Mouse (Mus musculus) macrophage (primary cell): ENCODE results near the gene Gas2l2. TPM values are rescaled to one million over a fixed set of nuclear protein-coding genes. Genes with fewer than 3 reads are reported as not detected.

ENCODE experiments used
- H3K27ac ChIP-seq: fragments of 350-480 bp; formaldehyde crosslinking; 2 replicates; pipeline ENCODE4 v1.9.0; 2021
- H3K36me3 ChIP-seq: fragments of 350-480 bp; formaldehyde crosslinking; 2 replicates; pipeline ENCODE4 v1.9.0; 2021; ENCODE audit errors: inconsistent target
- H3K4me3 ChIP-seq: fragments of 350-480 bp; formaldehyde crosslinking; 2 replicates; pipeline ENCODE4 v1.9.0; 2021; ENCODE audit errors: inconsistent target
- H3K79me2 ChIP-seq: fragments of 350-480 bp; formaldehyde crosslinking; 2 replicates; pipeline ENCODE4 v1.9.0; 2021; ENCODE audit errors: inconsistent target
- WGBS: methylation state at CpG from one replicate; pipeline ENCODE4 v1.1.7; 2026; ENCODE audit warnings: inconsistent platforms; ENCODE audit not compliant: missing documents; 5-methylcytosine and 5-hydroxymethylcytosine counted together
- polyA plus RNA-seq: library from polyadenylated mRNA; stranded (reverse); fragments of 250-400 nt; gene quantifications from 3 replicates; pipeline ENCODE4 v1.2.4, GENCODE M21; 2018; ENCODE audit warnings: inconsistent platforms
- total RNA-seq, 78 experiments: library from RNA; depleted of rRNA; stranded (reverse); fragments of 250-400 nt; gene quantifications; 1 replicate in 9 of 78; 2 replicates in 24 of 78; 3 replicates in 43 of 78; 4 replicates in 2 of 78; pipeline ENCODE4 v1.2.4; 2018; ENCODE audit warnings: inconsistent platforms in 56 of 78

The Gas2l2 gene
- not detected for total RNA-seq (2018; cell fraction: chromatin; rRNA removed)
- total RNA-seq (2018; cell fraction: cytosol; rRNA removed): not detected
- not detected for total RNA-seq (2018; cell fraction: nucleus; rRNA removed)
- not detected in 3 replicates for polyA plus RNA-seq

- Histone ChIP-seq H3K4me3 (no peak within 1 kb of the TSS), H3K27ac (no peak within 1 kb of the TSS), H3K36me3 (no peaks in the 10 kb centered on the region), H3K79me2 (no peaks in the 10 kb centered on the region)
- WGBS: 92% methylated on average over 5 of the region's 5 CpGs
These were observed at the start of gene Gas2l2 for GRCm38 (mm10) chr11:83429355-83429754. Gene Gas2l2, minus strand, starts transcription at chr11:83429455.

DNA sequence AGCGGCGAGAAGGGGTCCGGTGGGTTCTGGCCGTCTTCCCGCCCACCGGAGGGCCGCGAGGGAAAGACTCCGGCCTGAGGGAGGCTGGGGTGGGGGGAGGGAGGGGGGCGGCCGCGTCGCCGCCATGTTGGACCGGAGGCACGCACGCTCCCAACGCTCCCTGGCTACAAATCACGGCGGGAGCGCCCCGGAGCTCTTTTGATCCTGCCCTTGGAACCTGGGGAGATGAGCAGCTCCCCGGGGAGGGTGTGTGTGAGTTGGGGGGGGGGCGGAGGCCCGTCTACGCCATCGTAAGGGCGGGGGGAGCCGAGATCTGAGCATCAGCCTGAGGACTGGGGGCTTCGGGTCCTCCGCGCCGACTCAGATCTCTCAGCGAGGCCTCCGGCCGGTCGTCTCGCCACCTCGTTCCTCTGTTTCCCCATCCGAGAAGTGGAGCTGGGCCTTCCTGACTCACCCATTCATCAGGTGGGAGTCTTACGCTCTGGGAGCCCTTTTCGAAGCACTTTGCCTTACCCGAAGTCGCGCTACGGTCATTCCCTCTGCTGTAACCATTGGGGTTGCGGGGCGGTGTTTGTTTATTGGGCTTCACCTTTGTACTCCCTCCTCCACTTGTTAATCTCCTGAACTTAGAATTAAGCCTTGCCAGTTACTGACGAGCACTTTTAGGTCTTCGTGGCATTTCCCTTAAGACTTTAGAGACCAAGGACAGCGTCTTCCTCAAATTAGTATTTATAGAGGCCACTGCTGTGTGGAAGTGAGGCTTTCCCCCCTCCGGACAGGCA lies 44.2 kb upstream of the Gas2l2 start:
- H3K79me2 ChIP-seq: peaks cover 53% of the 10 kb centered on the region
- peak overlapping the region; percentile 83 for H3K4me3 ChIP-seq
- H3K36me3 ChIP-seq: 0 out of 2 replicates have a peak, but pooled peaks cover 8% of the 10 kb centered on the region
- H3K27ac ChIP-seq: peak overlapping the region; percentile 41
- under 1% methylated on average over 49 of the region's 52 CpGs for WGBS

GRCm38 (mm10) chr11:83472324-83473234 lies 43.3 kb upstream of the Gas2l2 start, which contains the start of gene Taf15:
Gene Taf15, plus strand, starts transcription at chr11:83473086.
- H3K4me3 ChIP-seq: peak within 1 kb of the TSS; percentile 83
- 0 out of 2 replicates have a peak, but pooled peaks cover 8% of the 10 kb centered on the region for H3K36me3 ChIP-seq
- H3K27ac ChIP-seq: peak within 1 kb of the TSS; percentile 93
- under 1% methylated on average over 65 of the region's 66 CpGs for WGBS
- H3K79me2 ChIP-seq: peaks cover 44% of the 10 kb centered on the region

DNA sequence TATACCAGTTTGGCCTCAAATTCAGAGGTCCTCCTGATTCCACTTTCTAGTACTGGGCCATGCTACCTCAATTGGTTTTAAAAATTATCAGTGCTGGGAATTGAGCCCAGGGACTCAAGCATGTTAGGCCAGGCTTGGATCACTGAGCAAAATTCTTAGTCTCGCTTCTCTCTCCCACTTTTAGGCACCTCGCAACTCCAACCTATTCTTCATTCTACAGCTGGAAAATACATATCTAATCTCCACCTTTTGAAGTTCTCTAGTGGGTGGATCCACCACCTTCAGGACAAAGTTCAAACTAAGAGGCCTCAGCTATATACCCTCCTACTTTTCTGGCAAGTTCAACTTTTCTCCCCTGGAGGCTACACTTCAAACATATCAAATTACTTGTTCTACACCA lies 42.5 kb upstream of the Gas2l2 start:
- H3K27ac ChIP-seq: peak overlapping the region; percentile 93
- H3K36me3 ChIP-seq: 0 out of 2 replicates have a peak, but pooled peaks cover 4% of the 10 kb centered on the region
- 100% methylated on average over 2 of the region's 2 CpGs for WGBS
- H3K4me3 ChIP-seq: no peak overlapping the region; the same call in 1 of the 2 replicates
- peaks cover 36% of the 10 kb centered on the region for H3K79me2 ChIP-seq

DNA sequence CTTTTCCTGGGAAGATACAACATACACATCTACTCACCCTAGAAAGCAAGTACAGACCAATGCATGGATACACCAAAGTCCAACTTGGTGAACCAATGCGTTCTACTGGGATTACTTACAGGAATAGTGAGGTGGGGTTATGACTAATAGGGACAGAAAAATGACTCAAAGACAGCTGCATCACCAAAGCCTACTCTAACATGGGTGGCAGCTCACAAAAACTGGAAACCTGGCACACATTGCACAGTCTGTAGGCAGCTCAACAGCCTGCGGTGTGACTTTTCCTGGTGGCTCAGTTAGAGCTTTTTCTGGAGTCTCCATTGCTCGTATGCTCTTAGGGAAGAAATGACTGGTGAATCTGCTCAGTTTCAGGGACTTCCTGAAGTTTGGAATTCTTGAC lies 39.5 kb upstream of the Gas2l2 start:
- Histone ChIP-seq H3K27ac (no peak overlapping the region), H3K36me3 (no peaks in the 10 kb centered on the region), H3K4me3 (no peak overlapping the region), H3K79me2 (peaks cover 6% of the 10 kb centered on the region)
- WGBS: 96% methylated on average over 3 of the region's 3 CpGs

GRCm38 (mm10) chr11:83467120-83467652 lies 37.9 kb upstream of the Gas2l2 start:
- 32% methylated on average over 11 of the region's 11 CpGs for WGBS
- no peaks in the 10 kb centered on the region for H3K36me3 ChIP-seq
- no peaks in the 10 kb centered on the region for H3K79me2 ChIP-seq
- no peak overlapping the region for H3K4me3 ChIP-seq
- H3K27ac ChIP-seq: no peak overlapping the region

- 67% methylated on average over 2 of the region's 2 CpGs for WGBS
- no peak overlapping the region for H3K4me3 ChIP-seq
- H3K27ac ChIP-seq: no peak overlapping the region
- no peaks in the 10 kb centered on the region for H3K36me3 ChIP-seq
- no peaks in the 10 kb centered on the region for H3K79me2 ChIP-seq
These were observed 36.7 kb upstream of the Gas2l2 start for GRCm38 (mm10) chr11:83465976-83466375.

GRCm38 (mm10) chr11:83462711-83463244 lies 33.5 kb upstream of the Gas2l2 start, which contains the start of gene Mmp28:
Gene Mmp28, minus strand, starts transcription at chr11:83463071.
- WGBS: 3% methylated on average over 42 of the region's 42 CpGs
- no peaks in the 10 kb centered on the region for H3K36me3 ChIP-seq
- H3K4me3 ChIP-seq: peak within 1 kb of the TSS; percentile 29; the same call in 1 of the 2 replicates
- H3K79me2 ChIP-seq: no peaks in the 10 kb centered on the region
- H3K27ac ChIP-seq: no peak within 1 kb of the TSS

DNA sequence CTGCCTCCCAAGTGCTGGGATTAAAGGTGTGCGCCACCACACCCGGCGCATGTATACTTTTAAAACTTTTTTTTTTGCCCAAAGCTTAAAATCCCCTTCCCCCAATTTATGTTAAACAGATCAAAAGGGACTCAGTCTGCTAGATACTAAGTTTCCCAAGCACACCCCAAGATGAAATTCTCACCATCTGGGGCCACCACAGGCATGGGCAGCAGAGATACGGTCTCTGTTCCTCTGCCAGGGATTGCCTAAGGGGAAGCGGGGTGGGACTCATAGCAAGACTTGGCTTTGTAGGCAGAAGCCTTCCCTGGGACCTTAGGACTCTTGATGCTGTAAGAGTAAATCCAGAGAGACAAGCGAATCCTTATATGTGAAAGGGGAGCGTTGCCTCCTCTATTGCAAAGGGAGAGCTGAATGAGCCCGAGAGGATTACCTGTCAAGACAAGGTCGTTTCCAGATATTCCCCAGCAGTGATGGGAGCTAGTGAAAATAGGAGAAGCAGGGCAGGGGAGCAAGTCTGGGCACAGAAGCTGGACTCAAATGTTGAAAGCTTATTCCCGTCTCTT lies 32.3 kb upstream of the Gas2l2 start:
- no peak overlapping the region for H3K4me3 ChIP-seq
- no peak overlapping the region for H3K27ac ChIP-seq
- no peaks in the 10 kb centered on the region for H3K79me2 ChIP-seq
- WGBS: 74% methylated on average over 10 of the region's 10 CpGs
- H3K36me3 ChIP-seq: no peaks in the 10 kb centered on the region

DNA sequence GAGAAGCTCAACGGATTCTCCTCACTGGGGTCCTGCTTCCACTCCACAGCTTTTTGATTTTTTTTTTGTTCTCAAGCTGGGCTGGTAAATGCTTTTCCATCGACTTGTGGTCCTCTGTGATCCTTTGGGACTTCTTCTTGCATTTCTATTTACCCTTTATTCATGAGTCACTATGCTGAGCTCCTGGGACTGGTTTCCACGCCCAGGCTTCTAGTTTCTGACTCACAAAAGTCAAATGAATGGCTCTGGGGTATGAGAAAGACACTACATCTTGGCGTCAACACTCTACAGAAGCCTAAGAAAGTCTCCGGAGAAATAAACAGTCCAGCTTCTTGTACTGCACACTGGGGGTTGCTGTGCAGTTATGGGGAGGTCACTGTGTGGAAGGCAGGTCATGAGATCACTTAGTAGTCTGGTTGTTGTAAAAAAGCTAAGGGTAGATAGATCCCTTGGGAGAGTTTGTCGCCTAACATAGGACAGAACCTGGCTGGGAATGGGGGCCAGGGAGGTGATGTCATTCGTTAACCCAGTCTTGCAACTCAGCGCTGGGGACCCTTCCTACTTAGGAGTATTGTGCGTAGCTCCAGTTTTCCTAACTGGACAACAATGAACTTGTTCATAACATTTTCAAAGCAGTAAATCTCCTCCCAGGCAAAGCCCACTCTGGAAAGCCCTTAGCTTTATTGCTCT lies 28.8 kb upstream of the Gas2l2 start:
- H3K79me2 ChIP-seq: no peaks in the 10 kb centered on the region
- no peak overlapping the region for H3K4me3 ChIP-seq
- H3K27ac ChIP-seq: no peak overlapping the region
- no peaks in the 10 kb centered on the region for H3K36me3 ChIP-seq
- 92% methylated on average over 9 of the region's 9 CpGs for WGBS

- Histone ChIP-seq H3K79me2 (no peaks in the 10 kb centered on the region), H3K4me3 (no peak overlapping the region), H3K27ac (no peak overlapping the region), H3K36me3 (no peaks in the 10 kb centered on the region)
- WGBS: 88% methylated on average over 7 of the region's 7 CpGs
These were observed 28.0 kb upstream of the Gas2l2 start for GRCm38 (mm10) chr11:83457257-83457656.

DNA sequence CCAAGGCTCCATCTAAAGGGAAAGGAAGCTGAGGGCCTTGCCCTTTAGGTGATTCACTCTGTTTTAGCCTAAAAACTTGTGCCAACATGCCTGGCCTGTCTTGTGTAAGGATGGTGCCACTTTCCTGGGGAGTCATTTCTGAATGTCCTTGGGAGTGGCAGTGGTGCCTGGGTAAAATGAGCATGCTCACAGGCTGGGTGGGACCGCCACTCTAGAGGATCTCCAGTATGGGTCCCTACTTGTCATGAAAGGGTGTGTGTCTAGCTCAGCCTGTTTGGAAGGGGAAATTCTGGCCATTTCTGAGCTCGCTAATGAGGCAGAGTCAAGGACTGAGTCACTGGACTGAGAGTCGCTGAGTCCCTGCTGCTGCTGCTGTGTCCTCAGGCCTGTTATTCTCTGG lies 26.4 kb upstream of the Gas2l2 start:
- no peak overlapping the region for H3K27ac ChIP-seq
- no peaks in the 10 kb centered on the region for H3K36me3 ChIP-seq
- no peaks in the 10 kb centered on the region for H3K79me2 ChIP-seq
- WGBS: 86% methylated on average over 3 of the region's 3 CpGs
- H3K4me3 ChIP-seq: no peak overlapping the region

DNA sequence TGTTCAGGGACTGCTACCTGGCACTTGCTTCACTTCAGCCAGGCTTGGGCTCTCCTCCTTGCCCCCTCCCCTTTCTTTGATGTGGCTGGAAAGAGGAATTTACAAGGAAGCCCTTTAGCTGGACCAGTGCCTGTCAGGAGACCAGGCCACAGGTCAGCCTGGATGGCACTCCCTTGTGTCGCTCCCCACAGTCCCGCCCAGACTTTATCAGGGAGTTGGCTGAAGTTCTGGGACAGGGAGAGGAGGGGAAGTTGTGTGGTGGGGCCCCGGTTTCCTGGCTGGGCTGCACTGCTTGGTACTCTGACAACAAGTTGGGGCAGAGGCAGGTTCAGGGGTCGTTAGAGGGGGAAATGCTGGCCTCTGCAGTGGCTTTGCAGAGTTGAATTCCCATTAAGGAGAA lies 25.3 kb upstream of the Gas2l2 start:
- H3K27ac ChIP-seq: no peak overlapping the region
- 26% methylated on average over 4 of the region's 4 CpGs for WGBS
- H3K4me3 ChIP-seq: no peak overlapping the region
- H3K36me3 ChIP-seq: no peaks in the 10 kb centered on the region
- H3K79me2 ChIP-seq: no peaks in the 10 kb centered on the region
